Mouse (Mus musculus) urinary bladder, postnatal 0 days (tissue): Measurements from ENCODE around the gene Pla2g4c. TPM values are rescaled to one million over a fixed set of nuclear protein-coding genes. Genes with fewer than 3 reads are reported as not detected.

Experiments used
- polyA plus RNA-seq: library from polyadenylated mRNA; unstranded; fragments of >200 nt; fragmentation: Nextera tagmentation; extraction: Ambion mirVana; gene quantifications from 2 replicates; pipeline ENCODE4 v1.2.1, GENCODE M21; 2015

Gene Pla2g4c
- 0.11 and 0.15 TPM in 2 replicates for polyA plus RNA-seq

GRCm38 (mm10) chr7:13324316-13324715 is at the start of gene Pla2g4c:
Gene Pla2g4c (plus strand): TSS chr7:13324655.

GRCm38 (mm10) chr7:13277081-13277480 is 47.4 kb upstream of the Pla2g4c start, which contains the start of gene Lig1:
Gene Lig1 (plus strand): TSS chr7:13277283.

GRCm38 (mm10) chr7:13278308-13278891 is 46.1 kb upstream of the Pla2g4c start, which contains the start of gene Zswim9:
Gene Zswim9 (minus strand): TSS chr7:13278721.

GRCm38 (mm10) chr7:13397832-13398231 is 73.4 kb downstream of the Pla2g4c start, which contains the start of gene Cabp5:
Gene Cabp5 (plus strand): TSS chr7:13398132.

Other genes with a start within 250 kb of the Pla2g4c start
- not detected in 2 replicates for gene Vmn1r85, start 229.5 kb upstream of the Pla2g4c start, polyA plus RNA-seq
- gene Vmn1r86, start 204.7 kb upstream of the Pla2g4c start, polyA plus RNA-seq, result not detected in 2 replicates
- gene Vmn1r87, start 184.5 kb upstream of the Pla2g4c start, polyA plus RNA-seq, result not detected in 2 replicates
- gene Vmn1r88, start 165.1 kb upstream of the Pla2g4c start, polyA plus RNA-seq, result not detected in 2 replicates
- gene Vmn1r89, start 111.6 kb upstream of the Pla2g4c start, polyA plus RNA-seq, result not detected in 2 replicates
- gene Lig1, start 47.4 kb upstream of the Pla2g4c start, polyA plus RNA-seq, result 28.3 and 35.2 TPM in 2 replicates
- gene Zswim9, start 45.9 kb upstream of the Pla2g4c start, polyA plus RNA-seq, result 3.8 and 4.8 TPM in 2 replicates
- gene Cabp5, start 73.5 kb downstream of the Pla2g4c start, polyA plus RNA-seq, result not detected in 2 replicates
- not detected in 2 replicates for gene Bsph1, start 126.2 kb downstream of the Pla2g4c start, polyA plus RNA-seq
- not detected in 2 replicates for gene Bsph2, start 246.4 kb downstream of the Pla2g4c start, polyA plus RNA-seq